Mouse (Mus musculus): ENCODE measurements around the gene Foxp1. TPM values are rescaled to one million over a fixed set of nuclear protein-coding genes. Genes with fewer than 3 reads are reported as not detected.

The Foxp1 gene
- polyA plus RNA-seq, 1 experiment from 2014 or later = 52.4 TPM

- H3K27me3 ChIP-seq (ENCODE audit: control insufficient read depth, insufficient read depth, low read length) = no peaks in the 10 kb centered on the region
- H3K27ac ChIP-seq (ENCODE audit: low read depth, low read length) = no peak overlapping the region
- H3K9me3 ChIP-seq (ENCODE audit: control insufficient read depth, low read length) = no peaks in the 10 kb centered on the region
- H3K4me3 ChIP-seq (ENCODE audit: low read depth, low read length) = no peak overlapping the region
- WGBS = 77% methylated on average over 3 of the region's 3 CpGs
- ATAC-seq (ENCODE audit: low read depth) = no peak
- no peak overlapping the region for H3K9ac ChIP-seq (replicated peaks; ENCODE audit: low read depth, low read length)
- H3K36me3 ChIP-seq (ENCODE audit: control insufficient read depth, insufficient read depth, low read length) = no peaks in the 10 kb centered on the region
- H3K4me1 ChIP-seq (ENCODE audit: control insufficient read depth, insufficient read depth, low read length) = no peaks in the 10 kb centered on the region
- H3K4me2 ChIP-seq (ENCODE audit: low read depth, low read length) = no peak overlapping the region
Measured at GRCm38 (mm10) chr6:99251222-99251621, 271.3 kb downstream of the Foxp1 start.

GRCm38 (mm10) chr6:99249496-99250030 is 273.0 kb downstream of the Foxp1 start:
- Histone ChIP-seq H3K4me1 (ENCODE audit: control insufficient read depth, insufficient read depth, low read length) (no peaks in the 10 kb centered on the region), H3K27me3 (ENCODE audit: control insufficient read depth, insufficient read depth, low read length) (no peaks in the 10 kb centered on the region), H3K9ac (replicated peaks; ENCODE audit: low read depth, low read length) (no peak overlapping the region), H3K4me3 (ENCODE audit: low read depth, low read length) (no peak overlapping the region), H3K9me3 (ENCODE audit: control insufficient read depth, low read length) (no peaks in the 10 kb centered on the region), H3K27ac (ENCODE audit: low read depth, low read length) (no peak overlapping the region), H3K36me3 (ENCODE audit: control insufficient read depth, insufficient read depth, low read length) (no peaks in the 10 kb centered on the region), H3K4me2 (ENCODE audit: low read depth, low read length) (no peak overlapping the region)
- WGBS = 80% methylated on average over 5 of the region's 5 CpGs
- no peak for ATAC-seq (ENCODE audit: low read depth)

- Histone ChIP-seq H3K4me3 (ENCODE audit: low read depth, low read length) (no peak overlapping the region), H3K4me2 (ENCODE audit: low read depth, low read length) (no peak overlapping the region), H3K4me1 (ENCODE audit: control insufficient read depth, insufficient read depth, low read length) (no peaks in the 10 kb centered on the region), H3K36me3 (ENCODE audit: control insufficient read depth, insufficient read depth, low read length) (no peaks in the 10 kb centered on the region), H3K9ac (replicated peaks; ENCODE audit: low read depth, low read length) (no peak overlapping the region), H3K9me3 (ENCODE audit: control insufficient read depth, low read length) (no peaks in the 10 kb centered on the region), H3K27me3 (ENCODE audit: control insufficient read depth, insufficient read depth, low read length) (no peaks in the 10 kb centered on the region), H3K27ac (ENCODE audit: low read depth, low read length) (no peak overlapping the region)
- 70% methylated on average over 8 of the region's 8 CpGs for WGBS
- ATAC-seq (ENCODE audit: low read depth) = no peak
Measured at GRCm38 (mm10) chr6:99248396-99248795, 274.1 kb downstream of the Foxp1 start.

GRCm38 (mm10) chr6:99241625-99242395 is 280.7 kb downstream of the Foxp1 start:
- H3K9ac ChIP-seq (replicated peaks; ENCODE audit: low read depth, low read length) = no peak overlapping the region
- no peak for ATAC-seq (ENCODE audit: low read depth)
- no peaks in the 10 kb centered on the region for H3K36me3 ChIP-seq (ENCODE audit: control insufficient read depth, insufficient read depth, low read length)
- no peak overlapping the region for H3K27ac ChIP-seq (ENCODE audit: low read depth, low read length)
- H3K4me1 ChIP-seq (ENCODE audit: control insufficient read depth, insufficient read depth, low read length) = no peaks in the 10 kb centered on the region
- no peak overlapping the region for H3K4me2 ChIP-seq (ENCODE audit: low read depth, low read length)
- no peaks in the 10 kb centered on the region for H3K27me3 ChIP-seq (ENCODE audit: control insufficient read depth, insufficient read depth, low read length)
- 96% methylated on average over 10 of the region's 10 CpGs for WGBS
- H3K4me3 ChIP-seq (ENCODE audit: low read depth, low read length) = no peak overlapping the region
- H3K9me3 ChIP-seq (ENCODE audit: control insufficient read depth, low read length) = no peaks in the 10 kb centered on the region

- no peak overlapping the region for H3K4me2 ChIP-seq (ENCODE audit: low read depth, low read length)
- no peaks in the 10 kb centered on the region for H3K27me3 ChIP-seq (ENCODE audit: control insufficient read depth, insufficient read depth, low read length)
- H3K27ac ChIP-seq (ENCODE audit: low read depth, low read length) = no peak overlapping the region
- H3K9me3 ChIP-seq (ENCODE audit: control insufficient read depth, low read length) = no peaks in the 10 kb centered on the region
- no peaks in the 10 kb centered on the region for H3K36me3 ChIP-seq (ENCODE audit: control insufficient read depth, insufficient read depth, low read length)
- H3K4me1 ChIP-seq (ENCODE audit: control insufficient read depth, insufficient read depth, low read length) = no peaks in the 10 kb centered on the region
- H3K4me3 ChIP-seq (ENCODE audit: low read depth, low read length) = no peak overlapping the region
- no peak for ATAC-seq (ENCODE audit: low read depth)
- no peak overlapping the region for H3K9ac ChIP-seq (replicated peaks; ENCODE audit: low read depth, low read length)
Measured at GRCm38 (mm10) chr6:99240764-99241163, 281.8 kb downstream of the Foxp1 start.

GRCm38 (mm10) chr6:99235588-99235987 is 286.9 kb downstream of the Foxp1 start:
- H3K4me3 ChIP-seq (ENCODE audit: low read depth, low read length) = no peak overlapping the region
- no peaks in the 10 kb centered on the region for H3K36me3 ChIP-seq (ENCODE audit: control insufficient read depth, insufficient read depth, low read length)
- H3K9me3 ChIP-seq (ENCODE audit: control insufficient read depth, low read length) = no peaks in the 10 kb centered on the region
- no peak for ATAC-seq (ENCODE audit: low read depth)
- peaks cover 8% of the 10 kb centered on the region; the same call in 1 of the 2 replicates for H3K4me1 ChIP-seq (ENCODE audit: control insufficient read depth, insufficient read depth, low read length)
- no peak overlapping the region for H3K4me2 ChIP-seq (ENCODE audit: low read depth, low read length)
- H3K27ac ChIP-seq (ENCODE audit: low read depth, low read length) = no peak overlapping the region
- WGBS = 84% methylated on average over 8 of the region's 8 CpGs
- H3K9ac ChIP-seq (replicated peaks; ENCODE audit: low read depth, low read length) = no peak overlapping the region
- no peaks in the 10 kb centered on the region for H3K27me3 ChIP-seq (ENCODE audit: control insufficient read depth, insufficient read depth, low read length)

GRCm38 (mm10) chr6:99233411-99233810 is 289.1 kb downstream of the Foxp1 start:
- Histone ChIP-seq H3K4me3 (ENCODE audit: low read depth, low read length) (no peak overlapping the region), H3K36me3 (ENCODE audit: control insufficient read depth, insufficient read depth, low read length) (no peaks in the 10 kb centered on the region), H3K27me3 (ENCODE audit: control insufficient read depth, insufficient read depth, low read length) (no peaks in the 10 kb centered on the region), H3K4me2 (ENCODE audit: low read depth, low read length) (no peak overlapping the region), H3K27ac (ENCODE audit: low read depth, low read length) (no peak overlapping the region), H3K9me3 (ENCODE audit: control insufficient read depth, low read length) (no peaks in the 10 kb centered on the region), H3K4me1 (ENCODE audit: control insufficient read depth, insufficient read depth, low read length) (peaks cover 8% of the 10 kb centered on the region; the same call in 1 of the 2 replicates), H3K9ac (replicated peaks; ENCODE audit: low read depth, low read length) (no peak overlapping the region)
- ATAC-seq (ENCODE audit: low read depth) = no peak
- WGBS = 34% methylated on average over 10 of the region's 10 CpGs

- WGBS = 78% methylated on average over 6 of the region's 6 CpGs
- Histone ChIP-seq H3K9ac (replicated peaks; ENCODE audit: low read depth, low read length) (no peak overlapping the region), H3K27ac (ENCODE audit: low read depth, low read length) (no peak overlapping the region)
Measured at GRCm38 (mm10) chr6:99228336-99228870, 294.1 kb downstream of the Foxp1 start.

GRCm38 (mm10) chr6:99221147-99221546 is 301.4 kb downstream of the Foxp1 start:
- no peaks in the 10 kb centered on the region for H3K9me3 ChIP-seq (ENCODE audit: control insufficient read depth, low read length)
- no peak for ATAC-seq (ENCODE audit: low read depth)
- 86% methylated on average over 5 of the region's 5 CpGs for WGBS
- no peak overlapping the region for H3K4me2 ChIP-seq (ENCODE audit: low read depth, low read length)
- H3K4me1 ChIP-seq (ENCODE audit: control insufficient read depth, insufficient read depth, low read length) = no peaks in the 10 kb centered on the region
- no peaks in the 10 kb centered on the region for H3K27me3 ChIP-seq (ENCODE audit: control insufficient read depth, insufficient read depth, low read length)
- H3K4me3 ChIP-seq (ENCODE audit: low read depth, low read length) = no peak overlapping the region
- H3K9ac ChIP-seq (replicated peaks; ENCODE audit: low read depth, low read length) = no peak overlapping the region
- no peak overlapping the region for H3K27ac ChIP-seq (ENCODE audit: low read depth, low read length)
- H3K36me3 ChIP-seq (ENCODE audit: control insufficient read depth, insufficient read depth, low read length) = no peaks in the 10 kb centered on the region

More at GRCm38 (mm10) chr6:99228336-99228870, 294.1 kb downstream of the Foxp1 start:
- no peak overlapping the region for H3K4me2 ChIP-seq (ENCODE audit: low read depth, low read length)
- no peak for ATAC-seq (ENCODE audit: low read depth)
- no peaks in the 10 kb centered on the region for H3K36me3 ChIP-seq (ENCODE audit: control insufficient read depth, insufficient read depth, low read length)
- no peak overlapping the region for H3K4me3 ChIP-seq (ENCODE audit: low read depth, low read length)
- H3K4me1 ChIP-seq (ENCODE audit: control insufficient read depth, insufficient read depth, low read length) = peaks cover 8% of the 10 kb centered on the region; the same call in 1 of the 2 replicates
- no peaks in the 10 kb centered on the region for H3K27me3 ChIP-seq (ENCODE audit: control insufficient read depth, insufficient read depth, low read length)
- no peaks in the 10 kb centered on the region for H3K9me3 ChIP-seq (ENCODE audit: control insufficient read depth, low read length)
